Mouse (Mus musculus) heart, adult 2 months (tissue): ENCODE measurements at regions not wholly inside any gene's neighbourhood (a gene's known extent, or its start where the extent isn't known, plus 50 kb on each side); places are given as distances from the start of the nearest gene placed in this dataset.

Source experiments
- CTCF ChIP-seq: fragments of 200-600 bp; IDR thresholded peaks from 2 replicates; pipeline ENCODE4 v1.8.1; 2022; ENCODE audit warnings: antibody characterized with exemption, mild to moderate bottlenecking, moderate library complexity
- EP300 ChIP-seq: fragments of 200-500 bp; IDR thresholded peaks from 2 replicates; pipeline ENCODE4 v1.6.1; 2011; ENCODE audit warnings: low read depth, low read length, control low read depth; ENCODE audit not compliant: insufficient read depth
- POLR2A ChIP-seq: fragments of 200-500 bp; IDR thresholded peaks from 2 replicates; pipeline ENCODE4 v1.6.1; 2011; ENCODE audit warnings: mild to moderate bottlenecking, low read depth, low read length, control low read depth; ENCODE audit not compliant: insufficient read depth

DNA sequence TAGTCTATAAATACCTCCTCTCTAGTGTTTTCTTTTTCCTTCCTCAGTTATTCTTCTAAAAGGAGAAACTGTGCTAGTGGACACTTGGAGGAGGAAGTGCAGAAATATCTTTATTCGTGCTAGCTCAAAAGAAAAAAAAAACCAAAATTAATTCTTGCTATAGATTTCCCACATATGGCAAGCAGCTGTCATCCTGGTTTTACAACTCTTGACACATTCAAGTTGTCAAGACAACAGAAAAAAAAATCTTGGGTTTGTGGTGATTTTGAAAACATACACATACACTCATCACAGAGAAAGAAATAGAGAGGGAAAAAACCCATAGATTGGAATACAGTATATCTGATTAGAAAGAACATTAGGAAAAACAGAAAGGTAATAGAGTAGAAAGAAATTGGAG is 352.8 kb upstream of the Slco3a1 start:
- TF ChIP-seq CTCF (no peak), EP300 (no peak), POLR2A (no peak)
